Mouse (Mus musculus) stomach, postnatal 0 days (tissue): ENCODE measurements around the gene Cdc42ep3. TPM values are rescaled to one million over a fixed set of nuclear protein-coding genes. Genes with fewer than 3 reads are reported as not detected.

Experiments used
- ATAC-seq: fragments of 200-750 bp; cut with Nextera tagmentation; 2 replicates; pipeline ENCODE4 v1.8.0; 2017; ENCODE audit not compliant: low FRiP score, low TSS enrichment
- DNase-seq: peaks from one replicate; pipeline ENCODE4 v3.0.0-alpha.2; 2016; ENCODE audit warnings: low spot score
- H3K27ac ChIP-seq: fragments of 300-500 bp; sonication (generic); replicated peaks from 2 replicates; pipeline ENCODE4 v1.5.1; 2014; ENCODE audit warnings: mild to moderate bottlenecking, control low read depth
- H3K27me3 ChIP-seq: fragments of 300-500 bp; sonication (generic); 2 replicates; pipeline ENCODE4 v1.6.1; 2014; ENCODE audit warnings: low read length; ENCODE audit not compliant: control insufficient read depth, insufficient read depth
- H3K36me3 ChIP-seq: fragments of 300-500 bp; sonication (generic); 2 replicates; pipeline ENCODE4 v1.6.1; 2014; ENCODE audit warnings: low read length, mixed read lengths; ENCODE audit not compliant: control insufficient read depth, insufficient read depth
- H3K4me1 ChIP-seq: fragments of 300-500 bp; sonication (generic); replicated peaks from 2 replicates; pipeline ENCODE4 v1.6.1; 2014; ENCODE audit warnings: antibody characterized with exemption; ENCODE audit not compliant: control insufficient read depth, insufficient read depth
- H3K4me2 ChIP-seq: fragments of 300-500 bp; sonication (generic); replicated peaks from 2 replicates; pipeline ENCODE4 v1.6.1; 2014; ENCODE audit warnings: low read depth, mild to moderate bottlenecking, control low read depth, moderate library complexity
- H3K4me3 ChIP-seq: fragments of 300-500 bp; sonication (generic); 2 replicates; pipeline ENCODE4 v1.5.1; 2014; ENCODE audit warnings: low read depth, low read length, control low read depth
- H3K9ac ChIP-seq: fragments of 300-500 bp; sonication (generic); 2 replicates; pipeline ENCODE4 v1.6.1; 2014; ENCODE audit warnings: mild to moderate bottlenecking, low read length, control low read depth, mixed read lengths
- H3K9me3 ChIP-seq: fragments of 300-500 bp; sonication (generic); 2 replicates; pipeline ENCODE4 v1.6.1; 2016; ENCODE audit warnings: low read length; ENCODE audit not compliant: control insufficient read depth
- CTCF ChIP-seq: IDR thresholded peaks from 2 replicates; pipeline ENCODE4 v1.5.1; 2016; ENCODE audit warnings: antibody characterized with exemption, low read depth, mild to moderate bottlenecking, moderate library complexity
- EP300 ChIP-seq: optimal IDR thresholded peaks from 2 replicates; pipeline ENCODE3; 2016; ENCODE audit warnings: antibody characterized with exemption
- WGBS: fragments of 180-500 bp; shearing (Covaris S2); extraction: QIAGEN DNeasy Blood & Tissue Kit; methylation state at CpG from one replicate; pipeline ENCODE4 v1.1.7; 2014; 5-methylcytosine and 5-hydroxymethylcytosine counted together
- polyA plus RNA-seq: library from polyadenylated mRNA; unstranded; fragments of >200 nt; fragmentation: Nextera tagmentation; extraction: Ambion mirVana; gene quantifications from 2 replicates; pipeline ENCODE4 v1.2.1, GENCODE M21; 2015

Cdc42ep3 gene
- polyA plus RNA-seq, 1 experiment from 2014 or later, result 56.9 TPM

DNA sequence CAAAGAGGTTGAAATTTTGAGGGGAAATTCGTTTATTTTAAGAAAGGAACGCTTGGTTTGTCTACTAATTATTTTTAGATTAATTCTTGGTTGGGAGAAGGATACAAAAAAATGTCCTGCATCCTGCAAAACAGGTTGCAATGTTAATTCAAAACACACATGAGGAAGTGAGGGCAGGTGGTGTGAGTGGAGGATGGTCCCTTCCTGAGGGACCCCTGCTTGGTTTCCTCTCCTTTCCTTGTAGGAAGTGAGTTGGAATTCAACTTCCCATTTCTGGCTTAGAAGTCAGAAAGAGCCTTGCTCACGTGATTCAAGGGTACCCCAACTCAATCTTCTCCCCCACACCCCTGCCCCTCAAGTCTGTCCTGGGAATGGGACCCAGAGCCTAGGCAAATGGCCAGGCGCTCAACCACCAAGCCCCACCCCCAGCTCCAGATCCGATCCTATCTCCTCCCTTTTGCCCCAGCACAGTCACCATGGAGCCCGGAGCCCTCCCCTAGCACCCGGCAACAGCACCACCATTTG is 12.9 kb downstream of the Cdc42ep3 start:
- no peak for DNase-seq
- Histone ChIP-seq H3K27ac (no peak overlapping the region), H3K36me3 (peaks cover 3% of the 10 kb centered on the region; the same call in 1 of the 2 replicates), H3K9me3 (no peaks in the 10 kb centered on the region), H3K4me2 (no peak overlapping the region), H3K9ac (no peak overlapping the region), H3K4me3 (no peak overlapping the region), H3K27me3 (no peaks in the 10 kb centered on the region), H3K4me1 (peaks cover 7% of the 10 kb centered on the region)
- ATAC-seq, result no peak
- 82% methylated on average over 7 of the region's 7 CpGs for whole genome bisulfite sequencing
- TF ChIP-seq CTCF (no peak), EP300 (no peak)

DNA sequence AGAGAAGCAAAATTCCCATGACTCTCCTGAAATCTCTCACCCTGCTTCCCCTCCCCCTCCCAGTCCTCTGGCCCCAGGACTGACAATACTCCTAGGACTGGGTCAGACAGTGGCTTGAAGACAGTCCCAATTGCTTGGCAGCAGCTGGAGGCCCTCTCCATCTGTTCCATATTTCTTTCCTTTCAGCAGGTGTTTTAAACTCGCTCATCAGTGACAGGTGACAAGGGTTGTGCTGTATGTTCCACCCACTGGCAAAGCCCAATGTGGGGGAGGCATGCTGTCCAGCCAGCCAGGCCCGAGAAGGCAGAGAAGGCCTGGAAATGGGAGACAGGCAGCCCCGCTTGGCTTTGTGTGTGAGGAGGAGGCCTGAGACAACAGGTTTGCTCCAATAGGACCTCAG is 17.4 kb downstream of the Cdc42ep3 start:
- peaks cover 10% of the 10 kb centered on the region for H3K36me3 ChIP-seq
- 84% methylated on average over 3 of the region's 3 CpGs for WGBS
- DNase-seq (no peak), ATAC-seq (no peak)
- H3K9me3 ChIP-seq, result no peaks in the 10 kb centered on the region
- peaks cover under 1% of the 10 kb centered on the region; the same call in 1 of the 2 replicates for H3K4me1 ChIP-seq
- H3K27me3 ChIP-seq, result no peaks in the 10 kb centered on the region
- no peak for TF ChIP-seq CTCF
- no peak for TF ChIP-seq EP300
- H3K4me2 ChIP-seq, result no peak overlapping the region
- H3K27ac ChIP-seq, result no peak overlapping the region
- H3K4me3 ChIP-seq, result no peak overlapping the region
- H3K9ac ChIP-seq, result no peak overlapping the region

DNA sequence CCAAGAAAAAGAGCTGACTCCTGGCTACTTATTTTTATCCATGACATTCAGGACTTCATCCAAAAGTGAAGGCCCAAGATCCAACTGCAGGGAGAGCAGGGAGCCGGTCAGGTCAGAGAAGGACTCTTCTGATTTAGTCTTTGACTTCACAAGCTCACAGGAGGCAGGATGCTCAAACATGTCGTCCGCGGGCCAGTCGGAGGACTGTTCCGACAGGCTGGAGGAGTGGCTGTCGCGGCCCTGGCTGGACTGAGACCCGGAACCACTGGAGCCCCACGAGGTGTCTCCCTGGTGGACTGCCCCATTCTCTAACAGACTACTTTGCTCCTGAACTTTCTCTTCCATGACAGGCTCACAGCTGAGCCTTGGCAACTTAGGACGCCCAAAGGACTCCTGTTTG is 20.2 kb downstream of the Cdc42ep3 start:
- TF ChIP-seq CTCF (no peak), EP300 (no peak)
- H3K4me1 ChIP-seq, result no peaks in the 10 kb centered on the region

DNA sequence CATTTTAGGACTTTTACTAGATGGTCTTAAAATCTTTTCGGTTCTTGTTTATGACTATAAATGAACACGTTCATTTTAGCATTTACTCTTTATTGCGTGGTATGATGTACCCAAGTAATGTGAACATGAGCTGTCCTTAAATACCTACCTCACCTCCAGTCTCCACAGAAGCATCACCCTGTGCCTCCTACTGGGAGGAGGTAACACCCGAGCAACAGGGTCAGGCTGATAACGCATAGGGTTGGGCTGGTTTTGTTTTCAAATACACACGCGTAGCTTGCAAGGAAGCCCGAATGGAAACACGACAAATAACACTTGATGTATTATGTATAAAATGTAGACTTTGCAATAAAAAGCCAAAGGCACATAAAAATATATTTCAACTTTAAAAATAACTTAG is 21.2 kb downstream of the Cdc42ep3 start:
- Histone ChIP-seq H3K4me3 (no peak overlapping the region), H3K4me1 (no peaks in the 10 kb centered on the region), H3K9me3 (no peaks in the 10 kb centered on the region), H3K27ac (no peak overlapping the region), H3K4me2 (no peak overlapping the region), H3K9ac (no peak overlapping the region), H3K36me3 (peaks cover 10% of the 10 kb centered on the region), H3K27me3 (no peaks in the 10 kb centered on the region)
- DNase-seq, result no peak
- 81% methylated on average over 9 of the region's 9 CpGs for WGBS
- no peak for ATAC-seq
- no peak for TF ChIP-seq EP300
- no peak for TF ChIP-seq CTCF

More for the DNA sequence above, 20.2 kb downstream of the Cdc42ep3 start:
- 87% methylated on average over 11 of the region's 11 CpGs for WGBS
- DNase-seq (no peak), ATAC-seq (no peak)
- Histone ChIP-seq H3K27ac (no peak overlapping the region), H3K36me3 (peaks cover 10% of the 10 kb centered on the region), H3K4me3 (no peak overlapping the region), H3K9me3 (no peaks in the 10 kb centered on the region), H3K9ac (no peak overlapping the region), H3K4me2 (no peak overlapping the region), H3K27me3 (no peaks in the 10 kb centered on the region)

DNA sequence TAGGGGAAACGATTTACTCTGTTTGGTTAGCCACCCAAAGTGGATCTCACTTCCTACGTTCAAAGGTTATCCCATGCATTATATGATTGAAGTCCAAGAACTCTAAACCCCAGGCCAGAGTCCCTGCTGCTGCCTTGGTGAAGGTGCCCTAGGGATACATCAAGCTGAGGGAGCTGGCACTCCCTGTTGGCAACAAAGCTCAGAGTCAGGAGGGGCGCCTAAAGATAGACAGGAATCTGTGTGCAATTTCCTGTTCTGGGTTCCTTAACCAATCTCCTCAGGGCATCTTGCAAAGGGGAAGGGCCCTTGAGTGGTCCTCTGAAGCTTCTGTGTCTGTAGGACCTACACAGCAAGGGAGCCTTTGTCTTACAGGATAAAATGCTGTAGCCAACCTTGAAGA is 22.0 kb downstream of the Cdc42ep3 start:
- Histone ChIP-seq H3K4me3 (no peak overlapping the region), H3K27ac (no peak overlapping the region), H3K4me1 (no peaks in the 10 kb centered on the region), H3K9ac (no peak overlapping the region), H3K9me3 (no peaks in the 10 kb centered on the region), H3K36me3 (peaks cover 10% of the 10 kb centered on the region), H3K27me3 (no peaks in the 10 kb centered on the region), H3K4me2 (no peak overlapping the region)
- 77% methylated on average over 3 of the region's 3 CpGs for WGBS
- ATAC-seq (no peak), DNase-seq (no peak)
- TF ChIP-seq CTCF (no peak), EP300 (no peak)

DNA sequence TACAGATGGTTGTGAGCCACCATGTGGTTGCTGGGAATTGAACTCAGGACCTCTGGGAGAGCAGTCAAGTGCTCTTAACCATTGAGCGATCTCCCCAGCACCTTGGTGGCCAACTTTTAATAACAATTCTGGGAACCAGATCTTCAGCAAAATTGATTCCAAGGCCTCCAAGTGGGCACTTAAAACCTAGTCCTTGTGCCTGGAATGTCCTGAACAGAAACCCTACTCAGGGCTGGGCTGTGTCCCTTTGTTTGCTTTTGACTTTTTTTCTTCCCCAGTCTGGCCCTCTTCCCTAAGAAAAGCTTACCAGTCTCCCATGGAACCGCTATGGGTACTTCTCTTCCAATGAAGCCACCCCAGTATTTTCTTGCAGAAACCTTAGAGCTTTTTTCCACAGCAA is 24.5 kb downstream of the Cdc42ep3 start:
- H3K27ac ChIP-seq, result no peak overlapping the region
- no peak overlapping the region for H3K9ac ChIP-seq
- H3K4me2 ChIP-seq, result no peak overlapping the region
- no peaks in the 10 kb centered on the region for H3K4me1 ChIP-seq
- no peak for TF ChIP-seq EP300
- TF ChIP-seq CTCF, result no peak
- no peak for DNase-seq
- H3K9me3 ChIP-seq, result no peaks in the 10 kb centered on the region
- ATAC-seq, result no peak
- no peak overlapping the region for H3K4me3 ChIP-seq
- WGBS, result 93% methylated on average over 2 of the region's 2 CpGs
- H3K27me3 ChIP-seq, result no peaks in the 10 kb centered on the region
- peaks cover 8% of the 10 kb centered on the region for H3K36me3 ChIP-seq
